Mouse (Mus musculus) neural tube, embryonic 14.5 days (tissue): Measurements from ENCODE around the gene Tarbp2. TPM values are rescaled to one million over a fixed set of nuclear protein-coding genes. Genes with fewer than 3 reads are reported as not detected.

Experiments used
- ATAC-seq: fragments of 200-750 bp; cut with Nextera tagmentation; 2 replicates; pipeline ENCODE4 v1.8.0; 2017; ENCODE audit warnings: low read depth, mild to moderate bottlenecking, moderate TSS enrichment, moderate library complexity
- H3K27ac ChIP-seq: fragments of 300-500 bp; sonication (generic); 2 replicates; pipeline ENCODE4 v1.5.1; 2014; ENCODE audit warnings: low read depth, mild to moderate bottlenecking, control low read depth, low read length, moderate library complexity, mixed read lengths
- H3K27me3 ChIP-seq: fragments of 300-500 bp; sonication (generic); 2 replicates; pipeline ENCODE4 v1.6.1; 2014; ENCODE audit warnings: low read length; ENCODE audit not compliant: control insufficient read depth, insufficient read depth
- H3K36me3 ChIP-seq: fragments of 300-500 bp; sonication (generic); 2 replicates; pipeline ENCODE4 v1.6.1; 2014; ENCODE audit warnings: low read length, mixed read lengths; ENCODE audit not compliant: control insufficient read depth, insufficient read depth
- H3K4me1 ChIP-seq: fragments of 300-500 bp; sonication (generic); 2 replicates; pipeline ENCODE4 v1.6.1; 2014; ENCODE audit warnings: low read length; ENCODE audit not compliant: control insufficient read depth, insufficient read depth
- H3K4me2 ChIP-seq: fragments of 300-500 bp; sonication (generic); 2 replicates; pipeline ENCODE4 v1.6.1; 2014; ENCODE audit warnings: mild to moderate bottlenecking, low read depth, low read length, control low read depth
- H3K4me3 ChIP-seq: fragments of 300-500 bp; sonication (generic); 2 replicates; pipeline ENCODE4 v1.5.1; 2014; ENCODE audit warnings: low read depth, low read length, control low read depth, mixed read lengths
- H3K9ac ChIP-seq: fragments of 300-500 bp; sonication (generic); replicated peaks from 2 replicates; pipeline ENCODE4 v1.6.1; 2014; ENCODE audit warnings: low read depth, mild to moderate bottlenecking, control low read depth, low read length, mixed read lengths
- H3K9me3 ChIP-seq: fragments of 300-500 bp; sonication (generic); 2 replicates; pipeline ENCODE4 v1.6.1; 2016; ENCODE audit warnings: low read length; ENCODE audit not compliant: control insufficient read depth
- WGBS: fragments of 180-500 bp; shearing (Covaris S2); extraction: QIAGEN DNeasy Blood & Tissue Kit; methylation state at CpG from one replicate; pipeline ENCODE4 v1.1.7; 2014; 5-methylcytosine and 5-hydroxymethylcytosine counted together
- polyA plus RNA-seq: library from polyadenylated mRNA; unstranded; fragments of >200 nt; fragmentation: Nextera tagmentation; extraction: Ambion mirVana; gene quantifications from 2 replicates; pipeline ENCODE4 v1.2.1, GENCODE M21; 2014

The Tarbp2 gene
- polyA plus RNA-seq, 1 experiment from 2014 or later, result 87.7 TPM

DNA sequence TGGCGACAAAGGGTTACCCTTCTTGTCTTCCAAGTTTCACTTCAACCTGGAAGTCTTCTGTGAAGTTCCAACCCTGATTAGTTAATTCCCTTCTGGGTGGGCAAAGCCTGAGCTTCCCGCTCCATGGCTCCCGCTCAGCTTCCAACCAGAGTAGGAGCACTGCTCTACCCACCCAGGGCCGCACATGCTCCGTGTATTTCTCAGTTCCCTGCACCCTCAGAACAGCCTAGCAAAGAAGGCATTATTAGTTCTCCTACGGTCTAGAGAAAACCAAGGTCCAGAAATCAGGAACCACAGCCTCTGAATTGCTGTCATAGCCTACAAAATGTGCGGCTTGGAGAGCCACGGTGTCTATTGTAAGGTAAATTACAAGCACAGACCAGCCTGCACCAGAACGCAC, 7.9 kb upstream of the Tarbp2 start:
- 3% methylated on average over 9 of the region's 9 CpGs for WGBS
- peaks cover 11% of the 10 kb centered on the region; the same call in 1 of the 2 replicates for H3K36me3 ChIP-seq
- peak overlapping the region; percentile 44 for H3K9ac ChIP-seq
- H3K9me3 ChIP-seq, result no peaks in the 10 kb centered on the region
- H3K4me1 ChIP-seq, result peaks cover 32% of the 10 kb centered on the region
- peak; percentile 74 for ATAC-seq
- peak overlapping the region; percentile 51 for H3K4me2 ChIP-seq
- peak overlapping the region; percentile 79 for H3K27ac ChIP-seq
- peak overlapping the region; percentile 43 for H3K4me3 ChIP-seq
- H3K27me3 ChIP-seq, result no peaks in the 10 kb centered on the region

DNA sequence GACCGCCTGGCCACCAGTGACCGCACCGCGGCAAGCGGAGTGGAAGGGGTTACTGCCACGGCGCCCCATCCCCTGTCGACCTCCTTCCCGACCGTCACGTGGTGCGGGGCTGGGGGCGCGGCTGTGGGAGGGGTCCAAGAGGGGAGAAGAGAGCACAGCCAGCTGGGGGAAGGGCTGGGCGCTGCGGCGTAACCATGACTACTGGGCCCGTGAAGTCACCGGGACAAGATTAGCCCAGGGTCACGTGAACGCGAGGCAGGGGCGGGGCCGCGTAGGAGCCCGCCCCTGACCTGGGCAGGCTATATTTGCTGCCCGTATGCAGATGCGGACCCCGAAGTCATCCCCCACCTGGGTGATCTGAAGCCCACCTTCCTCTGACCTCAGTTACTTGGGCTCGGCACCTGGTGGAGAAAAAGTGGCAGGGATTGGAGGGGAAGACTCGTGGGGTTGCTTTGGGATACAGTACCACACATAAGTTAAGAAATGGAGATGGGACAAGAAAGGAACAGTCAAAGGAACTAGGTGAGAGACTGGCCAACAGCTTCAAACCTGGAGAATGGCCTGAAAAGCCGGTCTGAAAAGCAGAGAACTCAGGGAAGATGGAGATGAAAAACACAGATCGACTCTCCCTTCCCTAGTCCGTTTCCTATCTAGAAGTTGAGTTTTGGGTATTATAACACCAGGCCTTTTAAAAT, 7.3 kb upstream of the Tarbp2 start:
- Histone ChIP-seq H3K9ac (peak overlapping the region; percentile 44), H3K9me3 (no peaks in the 10 kb centered on the region), H3K4me1 (peaks cover 38% of the 10 kb centered on the region), H3K4me3 (peak overlapping the region; percentile 43), H3K27me3 (no peaks in the 10 kb centered on the region), H3K4me2 (peak overlapping the region; percentile 51), H3K27ac (peak overlapping the region; percentile 79), H3K36me3 (peaks cover 6% of the 10 kb centered on the region; the same call in 1 of the 2 replicates)
- ATAC-seq, result peak; percentile 94
- 3% methylated on average over 34 of the region's 34 CpGs for WGBS

- Histone ChIP-seq H3K4me2 (peak overlapping the region; percentile 51), H3K9me3 (no peaks in the 10 kb centered on the region), H3K36me3 (peaks cover 6% of the 10 kb centered on the region; the same call in 1 of the 2 replicates), H3K9ac (no peak overlapping the region), H3K27ac (peak overlapping the region; percentile 79), H3K27me3 (no peaks in the 10 kb centered on the region), H3K4me1 (peaks cover 42% of the 10 kb centered on the region), H3K4me3 (no peak overlapping the region)
- no peak for ATAC-seq
- WGBS, result 8% methylated on average over 6 of the region's 6 CpGs
Measured at GRCm38 (mm10) chr15:102511285-102511833, 6.6 kb upstream of the Tarbp2 start.

DNA sequence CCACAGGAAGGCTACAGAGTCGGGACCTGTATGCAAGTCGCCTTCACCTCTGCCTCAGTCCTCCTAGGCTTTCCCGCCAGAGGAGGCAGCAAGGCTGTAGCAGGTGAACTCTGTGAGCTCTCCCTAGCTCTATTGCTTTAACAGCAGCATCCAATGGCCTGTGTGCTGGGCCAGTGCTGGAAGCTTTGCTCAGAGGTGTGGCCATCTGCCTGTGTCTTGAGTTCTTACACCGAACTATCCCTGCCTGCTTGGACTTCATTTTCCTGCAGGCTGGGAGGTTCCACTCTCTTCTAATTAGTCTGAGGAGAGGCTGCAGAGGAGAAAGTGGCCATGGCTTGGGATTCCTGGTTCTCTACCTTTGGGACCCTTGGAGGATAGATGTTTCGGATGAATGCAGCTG, 6.0 kb upstream of the Tarbp2 start:
- 0 out of 2 replicates have a peak overlapping the region, but pooled peaks have one; percentile 3 for H3K4me3 ChIP-seq
- ATAC-seq, result no peak
- H3K27ac ChIP-seq, result peak overlapping the region; percentile 79
- H3K9ac ChIP-seq, result no peak overlapping the region
- H3K4me2 ChIP-seq, result peak overlapping the region; percentile 51
- WGBS, result 26% methylated on average over 5 of the region's 5 CpGs
- no peaks in the 10 kb centered on the region for H3K9me3 ChIP-seq
- peaks cover 6% of the 10 kb centered on the region; the same call in 1 of the 2 replicates for H3K36me3 ChIP-seq
- H3K4me1 ChIP-seq, result peaks cover 42% of the 10 kb centered on the region
- H3K27me3 ChIP-seq, result no peaks in the 10 kb centered on the region

- no peak for ATAC-seq
- Histone ChIP-seq H3K4me3 (no peak overlapping the region), H3K4me2 (peak overlapping the region; percentile 51; the same call in 1 of the 2 replicates)
Measured at GRCm38 (mm10) chr15:102512471-102512870, 5.5 kb upstream of the Tarbp2 start.

DNA sequence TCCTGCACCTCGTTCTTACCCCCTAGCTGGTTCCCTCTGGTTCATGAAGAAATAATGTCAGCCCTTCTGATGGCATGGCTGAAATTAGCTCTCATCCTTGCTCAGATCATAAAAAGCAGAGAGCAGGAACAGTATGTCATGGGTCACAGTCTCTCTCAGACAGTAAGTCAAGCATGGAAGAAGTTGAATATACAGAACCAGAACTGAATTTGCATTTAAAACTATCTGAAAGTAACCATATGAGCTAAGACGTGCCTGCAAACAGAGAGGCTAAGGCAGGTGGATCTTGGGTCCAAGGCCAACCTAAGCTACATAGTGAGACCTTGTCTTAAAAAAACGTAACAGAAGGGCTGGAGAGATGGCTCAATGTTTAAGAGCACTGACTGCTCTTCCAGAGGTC, 5.0 kb upstream of the Tarbp2 start:
- Histone ChIP-seq H3K27me3 (no peaks in the 10 kb centered on the region), H3K9ac (no peak overlapping the region), H3K9me3 (no peaks in the 10 kb centered on the region), H3K4me1 (peaks cover 42% of the 10 kb centered on the region), H3K36me3 (peaks cover 5% of the 10 kb centered on the region; the same call in 1 of the 2 replicates), H3K4me3 (no peak overlapping the region), H3K27ac (no peak overlapping the region; the same call in 1 of the 2 replicates), H3K4me2 (no peak overlapping the region)
- no peak for ATAC-seq
- WGBS, result 71% methylated on average over 3 of the region's 3 CpGs

More at GRCm38 (mm10) chr15:102512471-102512870, 5.5 kb upstream of the Tarbp2 start:
- Histone ChIP-seq H3K9ac (no peak overlapping the region), H3K36me3 (peaks cover 6% of the 10 kb centered on the region; the same call in 1 of the 2 replicates), H3K27me3 (no peaks in the 10 kb centered on the region), H3K27ac (peak overlapping the region; percentile 79; the same call in 1 of the 2 replicates), H3K4me1 (peaks cover 42% of the 10 kb centered on the region), H3K9me3 (no peaks in the 10 kb centered on the region)

DNA sequence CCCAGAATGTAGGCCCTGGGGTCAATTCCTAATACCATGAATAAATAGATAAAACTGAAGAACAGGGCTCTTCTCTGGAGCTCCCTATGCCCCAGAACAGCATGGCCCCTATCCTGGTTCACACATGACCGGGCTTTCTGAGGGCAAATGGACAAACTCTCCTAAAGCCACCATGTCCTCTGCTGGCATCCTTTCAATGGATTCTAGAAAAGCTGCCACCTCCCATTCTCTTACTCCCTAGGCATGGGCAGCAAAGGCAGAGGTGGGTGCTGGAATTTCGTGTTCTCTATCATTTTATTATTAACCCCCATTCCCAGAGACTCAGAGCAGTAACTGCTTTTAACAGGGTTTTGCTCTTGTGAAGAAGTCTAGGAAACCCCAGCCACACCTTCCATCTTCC, 2.7 kb upstream of the Tarbp2 start:
- H3K27ac ChIP-seq, result no peak overlapping the region
- H3K9me3 ChIP-seq, result no peaks in the 10 kb centered on the region
- no peaks in the 10 kb centered on the region for H3K27me3 ChIP-seq
- peaks cover 39% of the 10 kb centered on the region for H3K4me1 ChIP-seq
- peak overlapping the region; percentile 98 for H3K4me2 ChIP-seq
- H3K9ac ChIP-seq, result peak overlapping the region; percentile 73
- WGBS, result 86% methylated on average over 2 of the region's 2 CpGs
- H3K36me3 ChIP-seq, result no peaks in the 10 kb centered on the region
- ATAC-seq, result no peak
- peak overlapping the region; percentile 53; the same call in 1 of the 2 replicates for H3K4me3 ChIP-seq

- Histone ChIP-seq H3K9ac (peak overlapping the region; percentile 73), H3K4me2 (peak overlapping the region; percentile 98), H3K27me3 (no peaks in the 10 kb centered on the region), H3K27ac (peak overlapping the region; percentile 98; the same call in 1 of the 2 replicates), H3K4me1 (peaks cover 39% of the 10 kb centered on the region), H3K9me3 (no peaks in the 10 kb centered on the region), H3K4me3 (peak overlapping the region; percentile 53), H3K36me3 (no peaks in the 10 kb centered on the region)
- WGBS, result 50% methylated on average over 4 of the region's 4 CpGs
- no peak for ATAC-seq
Measured at GRCm38 (mm10) chr15:102515791-102516190, 2.2 kb upstream of the Tarbp2 start.

DNA sequence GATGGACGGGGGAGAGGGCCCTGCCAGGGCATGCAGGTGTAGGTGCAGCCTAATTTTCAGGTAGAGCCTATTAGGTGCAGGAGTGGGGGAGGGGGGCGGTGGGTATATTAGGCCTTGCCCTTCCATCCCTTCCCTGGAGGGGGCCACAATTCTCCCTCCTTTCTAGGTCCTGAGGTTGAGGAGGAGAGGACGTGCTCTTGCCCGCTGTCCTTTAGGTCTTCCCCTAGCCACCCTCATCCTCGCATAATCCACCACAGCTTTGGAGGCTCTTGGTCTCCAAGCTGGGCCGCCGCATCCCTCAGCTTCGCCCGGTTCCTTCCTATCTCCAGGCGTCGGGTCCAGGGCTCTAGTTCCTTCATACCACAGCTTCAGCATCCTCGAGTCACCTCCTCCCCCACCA, 1.7 kb upstream of the Tarbp2 start:
- H3K4me2 ChIP-seq, result peak overlapping the region; percentile 98
- H3K4me3 ChIP-seq, result peak overlapping the region; percentile 53
- no peak for ATAC-seq
- H3K36me3 ChIP-seq, result no peaks in the 10 kb centered on the region
- H3K27me3 ChIP-seq, result no peaks in the 10 kb centered on the region
- WGBS, result 2% methylated on average over 11 of the region's 12 CpGs
- peak overlapping the region; percentile 98 for H3K27ac ChIP-seq
- peaks cover 36% of the 10 kb centered on the region for H3K4me1 ChIP-seq
- no peaks in the 10 kb centered on the region for H3K9me3 ChIP-seq
- H3K9ac ChIP-seq, result peak overlapping the region; percentile 73
